Mouse (Mus musculus) embryonic fibroblast, embryonic 13.5 days (primary cell): ENCODE data around the gene Nat14.

Experiments
- CTCF ChIP-seq: IDR thresholded peaks from 2 replicates; pipeline ENCODE4 v1.5.1; 2011; ENCODE audit warnings: mild to moderate bottlenecking, control low read depth, low read length, moderate library complexity, borderline replicate concordance; ENCODE audit not compliant: insufficient read depth
- POLR2A ChIP-seq: IDR thresholded peaks from 2 replicates; pipeline ENCODE4 v1.6.1; 2011; ENCODE audit warnings: low read depth, mild to moderate bottlenecking, control low read depth, low read length, moderate library complexity

DNA sequence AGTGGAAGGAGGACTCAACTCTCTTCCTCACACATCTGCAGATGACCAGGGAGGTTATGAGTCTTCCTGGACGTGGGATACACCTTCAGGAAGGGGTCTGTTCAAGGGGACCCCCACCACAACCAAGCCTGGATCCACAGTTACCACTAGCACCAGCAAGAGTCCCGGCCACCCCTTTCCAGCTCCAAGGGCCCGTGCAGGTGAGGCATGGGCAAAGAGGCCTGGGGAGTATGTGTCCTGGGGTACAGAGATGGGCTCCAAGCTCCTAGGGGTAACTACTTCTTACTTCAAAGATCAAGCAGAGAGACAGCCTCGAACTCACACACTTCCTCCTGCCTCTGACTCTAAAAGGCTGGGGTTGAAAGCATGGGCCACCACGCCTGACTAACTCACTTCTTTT, 20.8 kb downstream of the Nat14 start:
- TF ChIP-seq POLR2A (no peak), CTCF (no peak)
